Mouse (Mus musculus) olfactory bulb, adult 2 months (tissue): ENCODE measurements around the gene Syt8.

Experiments
- CTCF ChIP-seq: fragments of 200-500 bp; IDR thresholded peaks from 2 replicates; pipeline ENCODE4 v1.5.1; 2012; ENCODE audit warnings: low read depth, mild to moderate bottlenecking, low read length, moderate library complexity; ENCODE audit not compliant: insufficient read depth
- POLR2A ChIP-seq: fragments of 200-500 bp; IDR thresholded peaks from 2 replicates; pipeline ENCODE4 v1.6.1; 2012; ENCODE audit warnings: mild to moderate bottlenecking, low read depth, low read length, moderate library complexity; ENCODE audit not compliant: insufficient read depth

GRCm38 (mm10) chr7:142460636-142461077 is 26.0 kb downstream of the Syt8 start, which contains the start of gene Lsp1:
- no peak for TF ChIP-seq CTCF
- no peak for TF ChIP-seq POLR2A
